Comparison of ENCODE assay signal across 7 mouse cellular contexts in the genomic region with DNA sequence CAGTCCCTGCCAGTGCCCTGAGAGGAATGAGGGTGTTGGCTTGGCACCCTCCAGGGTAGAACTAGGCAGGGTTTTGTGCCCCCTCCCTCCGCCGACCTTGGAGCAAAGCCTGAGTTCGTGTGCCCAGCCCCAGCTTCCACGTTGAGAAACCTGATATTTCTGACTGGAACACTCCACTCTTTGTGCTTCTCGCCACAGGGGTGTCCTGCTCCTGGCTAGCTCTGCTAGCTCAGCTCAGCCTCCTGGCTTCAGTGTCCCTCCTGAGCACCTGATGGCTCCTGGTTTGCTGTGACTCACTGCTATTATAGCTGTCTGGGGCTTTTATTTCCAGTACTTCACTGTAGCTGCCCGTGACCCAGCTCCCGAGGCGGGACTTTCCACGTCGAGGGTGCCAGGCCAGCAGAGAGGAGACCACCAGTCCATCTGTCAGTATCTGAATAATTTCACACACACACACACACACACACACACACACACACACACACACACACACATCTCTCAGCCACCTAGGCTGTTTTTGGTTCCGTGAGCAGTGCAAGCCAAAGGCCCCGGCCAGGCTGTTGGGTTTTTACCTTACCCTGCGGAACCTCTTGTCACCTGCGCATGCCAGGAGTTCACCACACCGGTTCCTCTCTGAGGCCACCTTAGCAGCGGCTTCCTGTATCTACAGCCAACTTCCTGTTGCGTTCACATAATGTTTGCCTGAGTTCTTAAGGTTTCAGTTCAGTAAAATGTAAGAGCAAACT.
DNase-seq lines count a peak whose midpoint lies in the region; ATAC-seq lines count a peak whose summit lies in the region.

No protein-coding gene starts in this region.

- peak; percentile 65 for ATAC-seq in granulocyte monocyte progenitor cell, adult 5-6 weeks (replicated peaks; ENCODE audit: poor library complexity, severe bottlenecking)
- ATAC-seq in lung, embryonic 16.5 days (ENCODE audit: low read depth): peak; percentile 77
- ATAC-seq in stomach, embryonic 15.5 days (ENCODE audit: insufficient read depth, low FRiP score, low read depth): peak; percentile 60; the same call in 1 of the 2 replicates

- H3K4me2 ChIP-seq in lung, embryonic 16.5 days (ENCODE audit: low read depth, low read length): peak overlapping the region; percentile 24; the same call in 1 of the 2 replicates
- peak overlapping the region; percentile 21; the same call in 1 of the 2 replicates for H3K4me2 ChIP-seq in stomach, embryonic 15.5 days

- H3K27me3 ChIP-seq in lung, embryonic 16.5 days (ENCODE audit: control insufficient read depth, insufficient read depth, low read depth, low read length): no peaks in the 10 kb centered on the region
- no peaks in the 10 kb centered on the region for H3K27me3 ChIP-seq in stomach, embryonic 15.5 days (replicated peaks)

- no peaks in the 10 kb centered on the region for H3K36me3 ChIP-seq in lung, embryonic 16.5 days (ENCODE audit: control insufficient read depth, insufficient read depth, low read length)
- H3K36me3 ChIP-seq in stomach, embryonic 15.5 days: no peaks in the 10 kb centered on the region

- H3K4me1 ChIP-seq in lung, embryonic 16.5 days (replicated peaks; ENCODE audit: control insufficient read depth, insufficient read depth, low read length): peaks cover 28% of the 10 kb centered on the region
- H3K4me1 ChIP-seq in stomach, embryonic 15.5 days: peaks cover 27% of the 10 kb centered on the region

- H3K27ac ChIP-seq in lung, embryonic 16.5 days (ENCODE audit: low read length): peak overlapping the region; percentile 56
- peak overlapping the region; percentile 63 for H3K27ac ChIP-seq in stomach, embryonic 15.5 days

- no peaks in the 10 kb centered on the region for H3K9me3 ChIP-seq in lung, embryonic 16.5 days (ENCODE audit: control insufficient read depth, low read length)
- H3K9me3 ChIP-seq in stomach, embryonic 15.5 days: no peaks in the 10 kb centered on the region

- H3K9ac ChIP-seq in lung, embryonic 16.5 days (ENCODE audit: low read length): peak overlapping the region; percentile 31; the same call in 1 of the 2 replicates
- no peak overlapping the region for H3K9ac ChIP-seq in stomach, embryonic 15.5 days

- 52% methylated on average over 17 of the region's 17 CpGs for WGBS in lung, embryonic 16.5 days
- WGBS in stomach, embryonic 15.5 days: 57% methylated on average over 17 of the region's 17 CpGs

- DNase-seq in 416B (ENCODE audit: low read depth): peak; percentile 84
- DNase-seq in CD4-positive, CD25-positive, alpha-beta regulatory T cell, adult 2 months (ENCODE audit: low read depth, low spot score): peak; percentile 89
- peak; percentile 69 for DNase-seq in cerebellum, adult 9-10 months
- DNase-seq in kidney, adult 18-20 months: no peak

- no peak overlapping the region for H3K4me3 ChIP-seq in lung, embryonic 16.5 days (ENCODE audit: low read length)
- no peak overlapping the region for H3K4me3 ChIP-seq in stomach, embryonic 15.5 days (replicated peaks)
